Mouse (Mus musculus) splenic B cell, adult 2 months (primary cell): ENCODE measurements around the gene Spx.

Experiments
- DNase-seq: peaks from one replicate; pipeline ENCODE4 v3.0.0-alpha.2; 2011; ENCODE audit warnings: low read depth, low spot score
- H3K27me3 ChIP-seq: 2 replicates; pipeline ENCODE4 v1.6.1; 2012; ENCODE audit warnings: mild to moderate bottlenecking, low read length, moderate library complexity, mixed read lengths; ENCODE audit not compliant: control insufficient read depth, poor library complexity, insufficient read depth, severe bottlenecking
- H3K36me3 ChIP-seq: 2 replicates; pipeline ENCODE4 v1.6.1; 2012; ENCODE audit warnings: mild to moderate bottlenecking, low read length, moderate library complexity, mixed read lengths; ENCODE audit not compliant: control insufficient read depth, poor library complexity, insufficient read depth, severe bottlenecking

Spx gene

DNA sequence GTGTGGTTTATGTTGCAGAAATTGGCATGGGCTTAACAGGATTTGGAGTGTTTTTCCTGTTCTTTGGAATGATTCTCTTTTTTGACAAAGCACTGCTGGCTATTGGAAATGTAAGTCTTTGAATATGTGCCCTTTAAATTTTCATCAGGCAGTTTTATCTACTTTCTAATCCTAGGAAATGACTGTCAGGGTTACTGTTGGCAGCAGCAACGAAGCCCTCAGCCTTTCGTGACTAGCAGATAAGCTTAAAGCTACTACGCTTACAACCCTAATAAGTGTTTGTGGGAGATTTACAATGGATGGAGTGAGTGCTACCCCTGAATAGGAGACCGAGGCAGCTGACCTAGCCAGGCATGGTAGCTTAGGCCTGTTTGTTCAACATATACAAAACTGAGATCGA, 20.9 kb upstream of the Spx start:
- no peaks in the 10 kb centered on the region for H3K27me3 ChIP-seq
- no peaks in the 10 kb centered on the region; the same call in 1 of the 2 replicates for H3K36me3 ChIP-seq
- no peak for DNase-seq

- H3K36me3 ChIP-seq: no peaks in the 10 kb centered on the region; the same call in 1 of the 2 replicates
- H3K27me3 ChIP-seq: no peaks in the 10 kb centered on the region
- no peak for DNase-seq
Observed at GRCm38 (mm10) chr6:142394669-142395068, 18.6 kb upstream of the Spx start.

GRCm38 (mm10) chr6:142395756-142396155, 17.5 kb upstream of the Spx start:
- no peak for DNase-seq
- H3K27me3 ChIP-seq: no peaks in the 10 kb centered on the region

GRCm38 (mm10) chr6:142411140-142411539, 2.1 kb upstream of the Spx start:
- DNase-seq: no peak
- Histone ChIP-seq H3K27me3 (no peaks in the 10 kb centered on the region), H3K36me3 (no peaks in the 10 kb centered on the region)

More at GRCm38 (mm10) chr6:142395756-142396155, 17.5 kb upstream of the Spx start:
- H3K36me3 ChIP-seq: peaks cover 5% of the 10 kb centered on the region; the same call in 1 of the 2 replicates

GRCm38 (mm10) chr6:142413845-142414244, 604 bp downstream of the Spx start:
- DNase-seq: no peak
- Histone ChIP-seq H3K36me3 (no peaks in the 10 kb centered on the region), H3K27me3 (no peaks in the 10 kb centered on the region)

- Histone ChIP-seq H3K36me3 (no peaks in the 10 kb centered on the region), H3K27me3 (no peaks in the 10 kb centered on the region)
- no peak for DNase-seq
Observed at GRCm38 (mm10) chr6:142414597-142414996, 1.4 kb downstream of the Spx start.

DNA sequence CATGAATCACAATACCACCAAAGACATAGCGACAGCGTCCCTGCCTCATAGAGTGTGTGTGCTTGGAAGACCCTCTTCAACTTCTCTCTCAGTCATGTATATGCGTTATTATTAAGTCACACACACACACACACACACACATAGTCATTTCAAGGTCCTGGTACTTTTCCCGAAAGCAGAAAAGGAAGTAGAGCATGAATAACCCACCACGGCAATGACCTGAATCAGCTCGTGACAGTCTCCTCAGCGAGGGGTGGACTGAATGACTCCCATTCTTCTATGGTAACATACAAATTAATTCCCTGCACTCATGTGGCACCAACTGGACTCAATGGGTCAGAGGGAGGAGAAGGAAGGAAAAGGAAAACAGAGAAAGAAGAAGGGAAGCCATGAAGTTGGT, 11.7 kb downstream of the Spx start:
- DNase-seq: no peak
- Histone ChIP-seq H3K27me3 (no peaks in the 10 kb centered on the region), H3K36me3 (no peaks in the 10 kb centered on the region)

- Histone ChIP-seq H3K36me3 (no peaks in the 10 kb centered on the region), H3K27me3 (no peaks in the 10 kb centered on the region)
- no peak for DNase-seq
Observed at GRCm38 (mm10) chr6:142429072-142429471, 15.8 kb downstream of the Spx start.

DNA sequence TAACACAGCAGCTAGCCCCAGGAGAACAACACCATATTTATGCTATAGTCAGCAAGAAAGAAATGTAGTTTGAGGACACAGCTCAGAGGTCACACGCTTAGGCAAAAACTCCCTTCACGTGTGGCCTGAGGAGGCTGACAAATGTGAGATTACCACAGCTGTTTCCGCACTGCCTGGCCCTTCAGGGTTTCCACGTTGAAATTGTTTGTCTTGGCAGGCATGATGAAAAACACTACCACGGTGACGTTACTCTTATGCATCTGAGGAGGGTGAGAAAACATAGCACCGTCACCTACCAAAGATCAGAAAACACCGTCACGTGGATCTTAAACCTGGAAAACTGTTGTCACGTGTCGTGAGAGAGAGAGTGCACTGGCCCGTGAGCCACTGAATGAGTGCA, 38.1 kb downstream of the Spx start:
- Histone ChIP-seq H3K36me3 (no peaks in the 10 kb centered on the region), H3K27me3 (no peaks in the 10 kb centered on the region)
- no peak for DNase-seq

- no peak for DNase-seq
Observed at GRCm38 (mm10) chr6:142453311-142453710, 40.1 kb downstream of the Spx start.

GRCm38 (mm10) chr6:142455314-142455996, 42.2 kb downstream of the Spx start:
- Histone ChIP-seq H3K36me3 (no peaks in the 10 kb centered on the region), H3K27me3 (no peaks in the 10 kb centered on the region)
- no peak for DNase-seq

More at GRCm38 (mm10) chr6:142453311-142453710, 40.1 kb downstream of the Spx start:
- H3K36me3 ChIP-seq: no peaks in the 10 kb centered on the region
- no peaks in the 10 kb centered on the region for H3K27me3 ChIP-seq

GRCm38 (mm10) chr6:142458010-142458409, 44.8 kb downstream of the Spx start:
- no peak for DNase-seq
- no peaks in the 10 kb centered on the region for H3K27me3 ChIP-seq
- H3K36me3 ChIP-seq: no peaks in the 10 kb centered on the region

GRCm38 (mm10) chr6:142459017-142459678, 45.9 kb downstream of the Spx start:
- Histone ChIP-seq H3K36me3 (no peaks in the 10 kb centered on the region), H3K27me3 (no peaks in the 10 kb centered on the region)
- DNase-seq: no peak

- DNase-seq: no peak
- no peaks in the 10 kb centered on the region for H3K36me3 ChIP-seq
- no peaks in the 10 kb centered on the region for H3K27me3 ChIP-seq
Observed at GRCm38 (mm10) chr6:142462194-142462593, 49.0 kb downstream of the Spx start.
